Comparison of ENCODE assay signal across 9 mouse cellular contexts in genomic region chr1:88757746-88758145, GRCm38 (mm10). TPM values are rescaled to one million over a fixed set of nuclear protein-coding genes. Genes with fewer than 3 reads are reported as not detected.
DNase-seq lines count a peak whose midpoint lies in the region; ATAC-seq and TF ChIP-seq lines count a peak whose summit lies in the region.
"Had no signal": no experiment of that assay in that cellular context is flagged by ENCODE, and none has a peak within 500 bp of the region (broad histone marks: within the 10 kb centered on the region; RNA-seq: fewer than 3 reads in every experiment).

No protein-coding gene starts in this region.

- no peak overlapping the region for H3K4me3 ChIP-seq in liver, adult 2 months (ENCODE audit: insufficient read depth, low read depth, low read length)
- no peak overlapping the region for H3K4me3 ChIP-seq in hindbrain, embryonic 14.5 days (replicated peaks; ENCODE audit: low read length)
- no peak overlapping the region for H3K4me3 ChIP-seq in lung, postnatal 0 days (ENCODE audit: low read depth, low read length)
- no peak overlapping the region for H3K4me3 ChIP-seq in stomach, embryonic 15.5 days (replicated peaks)

- H3K27ac ChIP-seq in liver, adult 2 months (replicated peaks; ENCODE audit: insufficient read depth, low read depth, low read length), result no peak overlapping the region; the same call in 1 of the 2 replicates
- H3K27ac ChIP-seq in hindbrain, embryonic 14.5 days, result peak overlapping the region; percentile 55
- H3K27ac ChIP-seq in lung, postnatal 0 days (ENCODE audit: low read length), result no peak overlapping the region
- H3K27ac ChIP-seq in stomach, embryonic 15.5 days, result peak overlapping the region; percentile 49; the same call in 1 of the 2 replicates

- TF ChIP-seq CTCF in liver, adult 2 months (IDR thresholded peaks at IDR 0.05; ENCODE audit: low read depth, low read length), result no peak
- no peak for TF ChIP-seq CTCF in lung, postnatal 0 days (IDR thresholded peaks at IDR 0.05)

- H3K4me2 ChIP-seq in hindbrain, embryonic 14.5 days (replicated peaks), result no peak overlapping the region
- no peak overlapping the region for H3K4me2 ChIP-seq in lung, postnatal 0 days (replicated peaks; ENCODE audit: low read depth, low read length)
- no peak overlapping the region for H3K4me2 ChIP-seq in stomach, embryonic 15.5 days

- DNase-seq in liver, adult 2 months (ENCODE audit: extremely low read depth, low read depth, low spot score), result peak; percentile 23
- no peak for DNase-seq in liver
- DNase-seq in hindbrain, embryonic 14.5 days (ENCODE audit: low spot score), result no peak
- DNase-seq in lung, postnatal 0 days (ENCODE audit: low spot score), result peak; percentile 35
- no peak for DNase-seq in gastrocnemius, postnatal 4 days (ENCODE audit: low spot score in 2 of 2)
- DNase-seq in B cell, adult 2 months, result no peak
- no peak for DNase-seq in adrenal gland, adult (ENCODE audit: inconsistent age in 2 of 2, low spot score in 1 of 2)
- DNase-seq: liver, postnatal 0 days had no signal

- TF ChIP-seq EP300 in lung, postnatal 0 days (IDR thresholded peaks at IDR 0.05), result no peak

- H3K9me3 ChIP-seq in hindbrain, embryonic 14.5 days (ENCODE audit: control insufficient read depth, low read length), result no peaks in the 10 kb centered on the region
- H3K9me3 ChIP-seq in lung, postnatal 0 days (ENCODE audit: low read length), result no peaks in the 10 kb centered on the region
- no peaks in the 10 kb centered on the region for H3K9me3 ChIP-seq in stomach, embryonic 15.5 days

- ATAC-seq in hindbrain, embryonic 14.5 days (ENCODE audit: low FRiP score), result no peak
- ATAC-seq in lung, postnatal 0 days, result peak; percentile 72
- ATAC-seq in stomach, embryonic 15.5 days (ENCODE audit: insufficient read depth, low FRiP score, low read depth), result no peak
- ATAC-seq: liver, postnatal 0 days had no signal

- no peaks in the 10 kb centered on the region for H3K4me1 ChIP-seq in liver, adult 2 months (ENCODE audit: control insufficient read depth, insufficient read depth, low read length)
- no peaks in the 10 kb centered on the region; the same call in 1 of the 2 replicates for H3K4me1 ChIP-seq in hindbrain, embryonic 14.5 days (replicated peaks; ENCODE audit: control insufficient read depth, insufficient read depth, low read length)
- 0 out of 2 replicates have a peak, but pooled peaks cover 3% of the 10 kb centered on the region for H3K4me1 ChIP-seq in lung, postnatal 0 days (ENCODE audit: insufficient read depth, low read depth, low read length)
- H3K4me1 ChIP-seq in stomach, embryonic 15.5 days, result peaks cover 14% of the 10 kb centered on the region; the same call in 1 of the 2 replicates

- no peak overlapping the region for H3K9ac ChIP-seq in liver, adult 2 months (ENCODE audit: low read depth, low read length)
- H3K9ac ChIP-seq in hindbrain, embryonic 14.5 days, result no peak overlapping the region
- no peak overlapping the region for H3K9ac ChIP-seq in lung, postnatal 0 days (replicated peaks; ENCODE audit: low read depth)
- H3K9ac ChIP-seq in stomach, embryonic 15.5 days, result no peak overlapping the region
- H3K9ac ChIP-seq: liver, postnatal 0 days had no signal

- 59% methylated on average over 3 of the region's 3 CpGs for WGBS in liver, adult 2 months
- 34% methylated on average over 3 of the region's 3 CpGs for WGBS in hindbrain, embryonic 14.5 days
- 39% methylated on average over 3 of the region's 3 CpGs for WGBS in lung, postnatal 0 days
- 32% methylated on average over 3 of the region's 3 CpGs for WGBS in stomach, embryonic 15.5 days

- H3K79me2 ChIP-seq in liver, adult 2 months (ENCODE audit: control insufficient read depth, insufficient read depth, low read length), result no peaks in the 10 kb centered on the region

- H3K36me3 ChIP-seq in liver, adult 2 months (ENCODE audit: control insufficient read depth, insufficient read depth, low read length), result no peaks in the 10 kb centered on the region
- no peaks in the 10 kb centered on the region for H3K36me3 ChIP-seq in hindbrain, embryonic 14.5 days (replicated peaks; ENCODE audit: control insufficient read depth, insufficient read depth)
- H3K36me3 ChIP-seq in lung, postnatal 0 days (ENCODE audit: insufficient read depth, low read length), result no peaks in the 10 kb centered on the region
- H3K36me3 ChIP-seq in stomach, embryonic 15.5 days, result no peaks in the 10 kb centered on the region

- TF ChIP-seq POLR2A in liver, adult 2 months (IDR thresholded peaks at IDR 0.05; ENCODE audit: extremely low read depth, insufficient read depth, low read length), result no peak

- H3K27me3 ChIP-seq in liver, adult 2 months (ENCODE audit: control insufficient read depth, insufficient read depth, low read length), result no peaks in the 10 kb centered on the region
- H3K27me3 ChIP-seq in hindbrain, embryonic 14.5 days (ENCODE audit: control insufficient read depth, insufficient read depth, low read length), result no peaks in the 10 kb centered on the region
- no peaks in the 10 kb centered on the region for H3K27me3 ChIP-seq in lung, postnatal 0 days (replicated peaks; ENCODE audit: insufficient read depth, low read length)
- H3K27me3 ChIP-seq in stomach, embryonic 15.5 days (replicated peaks), result no peaks in the 10 kb centered on the region

RNA-seq across cellular contexts. Expression of gene Arl4c, which starts 55.7 kb away (rescaled TPM):
- 1.4 TPM in 2 replicates for total RNA-seq in liver, adult 2 months (2014; rRNA removed)
- 0.71 and 0.86 TPM in 2 replicates for polyA plus RNA-seq in liver, adult 2 months (2012; rRNA removed)
- 23.0 and 26.2 TPM in 2 replicates for polyA plus RNA-seq in hindbrain, embryonic 14.5 days (2014; fragmentation: Nextera tagmentation; extraction: Ambion mirVana)
- 24.9 and 28.1 TPM in 2 replicates for polyA plus RNA-seq in lung, postnatal 0 days (2015; fragmentation: Nextera tagmentation; extraction: Ambion mirVana)
- 10.5 and 11.8 TPM in 2 replicates for polyA plus RNA-seq in stomach, embryonic 15.5 days (2015; fragmentation: Nextera tagmentation; extraction: Ambion mirVana)
- 1 to 10 TPM; 7.1 to 7.6 TPM for total RNA-seq in gastrocnemius, postnatal 4 days (2021)

Comparison
In these comparisons a context has a peak if more than half of its experiments do, and no peak if none do; other contexts are left out.
1. DNase-seq: peak in liver, adult 2 months (single experiment) and lung, postnatal 0 days (single experiment); none in liver (single experiment), hindbrain, embryonic 14.5 days (single experiment), gastrocnemius, postnatal 4 days (0 of 2), B cell, adult 2 months (0 of 2) and adrenal gland, adult (0 of 2).
2. H3K27ac ChIP-seq: peak in hindbrain, embryonic 14.5 days (single experiment) and stomach, embryonic 15.5 days (single experiment); none in liver, adult 2 months (single experiment) and lung, postnatal 0 days (single experiment).